Mouse (Mus musculus): ENCODE data around the gene Diablo.

GRCm38 (mm10) chr5:123489112-123489785 lies 34.7 kb downstream of the Diablo start, which contains the start of the genes Lrrc43 and Il31:
- TF ChIP-seq POLR2A (IDR thresholded peaks at IDR 0.05; ENCODE audit: low read depth, low read length) = no peak
- TF ChIP-seq CTCF (conservative IDR thresholded peaks at IDR 0.05 in 1 of 2, IDR thresholded peaks at IDR 0.05 in 1 of 2; ENCODE audit: low read depth in 2 of 2, low read length in 2 of 2) = no peak
